Mouse (Mus musculus) midbrain, embryonic 10.5 days (tissue): ENCODE measurements around the gene Tmem184a. TPM values are rescaled to one million over a fixed set of nuclear protein-coding genes. Genes with fewer than 3 reads are reported as not detected.
A peak's percentile ranks its signal among the peaks of the same experiment; 100 is the strongest.

Source experiments
- DNase-seq: peaks from one replicate; pipeline ENCODE4 v3.0.0-alpha.2; 2017; ENCODE audit warnings: low spot score
- H3K27ac ChIP-seq: fragments of 300-500 bp; sonication (generic); replicated peaks from 2 replicates; pipeline ENCODE4 v1.5.1; 2016; ENCODE audit warnings: mild to moderate bottlenecking
- H3K27me3 ChIP-seq: fragments of 300-500 bp; sonication (generic); 2 replicates; pipeline ENCODE4 v1.6.1; 2016; ENCODE audit warnings: low read depth, mild to moderate bottlenecking; ENCODE audit not compliant: poor library complexity, severe bottlenecking
- H3K36me3 ChIP-seq: fragments of 300-500 bp; sonication (generic); 2 replicates; pipeline ENCODE4 v1.6.1; 2016; ENCODE audit warnings: mild to moderate bottlenecking, moderate library complexity
- H3K4me1 ChIP-seq: fragments of 300-500 bp; sonication (generic); 2 replicates; pipeline ENCODE4 v1.6.1; 2016
- H3K4me3 ChIP-seq: fragments of 300-500 bp; sonication (generic); 2 replicates; pipeline ENCODE4 v1.5.1; 2016; ENCODE audit warnings: mild to moderate bottlenecking, moderate library complexity
- H3K9me3 ChIP-seq: fragments of 300-500 bp; sonication (generic); replicated peaks from 2 replicates; pipeline ENCODE4 v1.6.1; 2016; ENCODE audit warnings: mild to moderate bottlenecking
- WGBS: fragments of 180-500 bp; shearing (Covaris S2); methylation state at CpG from one replicate; pipeline ENCODE4 v1.1.7; 2016; 5-methylcytosine and 5-hydroxymethylcytosine counted together
- polyA plus RNA-seq: library from polyadenylated mRNA; unstranded; fragments of >200 nt; fragmentation: Nextera tagmentation; extraction: Ambion mirVana; gene quantifications from 2 replicates; pipeline ENCODE4 v1.2.1, GENCODE M21; 2016

The Tmem184a gene
- polyA plus RNA-seq, 1 experiment from 2014 or later = 0.84 TPM

GRCm38 (mm10) chr5:139796900-139797299 lies 22.8 kb downstream of the Tmem184a start:
- Histone ChIP-seq H3K36me3 (peaks cover 27% of the 10 kb centered on the region), H3K27me3 (peaks cover 29% of the 10 kb centered on the region), H3K27ac (peak overlapping the region; percentile 88), H3K4me3 (peak overlapping the region; percentile 46), H3K9me3 (no peaks in the 10 kb centered on the region), H3K4me1 (peaks cover 78% of the 10 kb centered on the region)
- peak; percentile 54 for DNase-seq
- 31% methylated on average over 13 of the region's 13 CpGs for WGBS

GRCm38 (mm10) chr5:139796001-139796620 lies 23.6 kb downstream of the Tmem184a start:
- peaks cover 29% of the 10 kb centered on the region for H3K27me3 ChIP-seq
- 80% methylated on average over 9 of the region's 9 CpGs for WGBS
- peaks cover 21% of the 10 kb centered on the region for H3K36me3 ChIP-seq
- peaks cover 86% of the 10 kb centered on the region for H3K4me1 ChIP-seq
- no peak for DNase-seq
- no peaks in the 10 kb centered on the region for H3K9me3 ChIP-seq
- no peak overlapping the region for H3K4me3 ChIP-seq
- H3K27ac ChIP-seq = peak overlapping the region; percentile 88

- 0 out of 2 replicates have a peak overlapping the region, but pooled peaks have one; percentile 88 for H3K27ac ChIP-seq
Measured at GRCm38 (mm10) chr5:139794938-139795337, 24.8 kb downstream of the Tmem184a start.

GRCm38 (mm10) chr5:139794137-139794536 lies 25.6 kb downstream of the Tmem184a start:
- Histone ChIP-seq H3K9me3 (no peaks in the 10 kb centered on the region), H3K36me3 (peaks cover under 1% of the 10 kb centered on the region; the same call in 1 of the 2 replicates), H3K4me1 (peaks cover 81% of the 10 kb centered on the region), H3K27ac (no peak overlapping the region), H3K4me3 (no peak overlapping the region), H3K27me3 (peaks cover 26% of the 10 kb centered on the region)
- WGBS = 88% methylated on average over 5 of the region's 5 CpGs
- no peak for DNase-seq

More at GRCm38 (mm10) chr5:139794938-139795337, 24.8 kb downstream of the Tmem184a start:
- Histone ChIP-seq H3K36me3 (peaks cover 9% of the 10 kb centered on the region), H3K4me3 (no peak overlapping the region), H3K27me3 (peaks cover 26% of the 10 kb centered on the region), H3K4me1 (peaks cover 89% of the 10 kb centered on the region), H3K9me3 (no peaks in the 10 kb centered on the region)
- 76% methylated on average over 10 of the region's 10 CpGs for WGBS
- DNase-seq = no peak

- no peak overlapping the region for H3K27ac ChIP-seq
- peaks cover 26% of the 10 kb centered on the region for H3K27me3 ChIP-seq
- peak overlapping the region; percentile 93; the same call in 1 of the 2 replicates for H3K4me3 ChIP-seq
- no peaks in the 10 kb centered on the region for H3K9me3 ChIP-seq
- WGBS = 82% methylated on average over 11 of the region's 11 CpGs
- DNase-seq = no peak
- no peaks in the 10 kb centered on the region for H3K36me3 ChIP-seq
- peaks cover 75% of the 10 kb centered on the region for H3K4me1 ChIP-seq
Measured at GRCm38 (mm10) chr5:139793338-139794089, 26.2 kb downstream of the Tmem184a start.

GRCm38 (mm10) chr5:139792966-139793337 lies 26.8 kb downstream of the Tmem184a start:
- Histone ChIP-seq H3K36me3 (no peaks in the 10 kb centered on the region), H3K4me1 (peaks cover 70% of the 10 kb centered on the region), H3K27me3 (peaks cover 26% of the 10 kb centered on the region), H3K4me3 (peak overlapping the region; percentile 93; the same call in 1 of the 2 replicates), H3K27ac (no peak overlapping the region), H3K9me3 (no peaks in the 10 kb centered on the region)
- WGBS = 61% methylated on average over 3 of the region's 3 CpGs
- no peak for DNase-seq

GRCm38 (mm10) chr5:139792159-139792775 lies 27.4 kb downstream of the Tmem184a start:
- Histone ChIP-seq H3K36me3 (no peaks in the 10 kb centered on the region), H3K27ac (peak overlapping the region; percentile 82), H3K27me3 (peaks cover 26% of the 10 kb centered on the region), H3K4me3 (peak overlapping the region; percentile 93), H3K4me1 (peaks cover 63% of the 10 kb centered on the region), H3K9me3 (no peaks in the 10 kb centered on the region)
- 25% methylated on average over 11 of the region's 11 CpGs for WGBS
- no peak for DNase-seq

GRCm38 (mm10) chr5:139791227-139792158 lies 28.2 kb downstream of the Tmem184a start, which contains the start of gene Mafk:
Gene Mafk, plus strand, starts transcription at chr5:139791513.
- Histone ChIP-seq H3K4me1 (peaks cover 55% of the 10 kb centered on the region), H3K9me3 (no peaks in the 10 kb centered on the region), H3K27ac (peak within 1 kb of the TSS; percentile 82), H3K27me3 (peaks cover 26% of the 10 kb centered on the region), H3K4me3 (peak within 1 kb of the TSS; percentile 93), H3K36me3 (no peaks in the 10 kb centered on the region)
- peak; percentile 96 for DNase-seq
- under 1% methylated on average over 92 of the region's 92 CpGs for WGBS

- peaks cover 35% of the 10 kb centered on the region for H3K4me1 ChIP-seq
- no peaks in the 10 kb centered on the region for H3K36me3 ChIP-seq
- no peaks in the 10 kb centered on the region for H3K9me3 ChIP-seq
- H3K27ac ChIP-seq = no peak overlapping the region
- no peak for DNase-seq
- 60% methylated on average over 4 of the region's 4 CpGs for WGBS
- H3K27me3 ChIP-seq = peaks cover 12% of the 10 kb centered on the region; the same call in 1 of the 2 replicates
- no peak overlapping the region for H3K4me3 ChIP-seq
Measured at GRCm38 (mm10) chr5:139789466-139789865, 30.3 kb downstream of the Tmem184a start.

GRCm38 (mm10) chr5:139781406-139781805 lies 38.3 kb downstream of the Tmem184a start:
- Histone ChIP-seq H3K4me1 (no peaks in the 10 kb centered on the region), H3K36me3 (no peaks in the 10 kb centered on the region), H3K9me3 (no peaks in the 10 kb centered on the region), H3K4me3 (no peak overlapping the region), H3K27me3 (no peaks in the 10 kb centered on the region), H3K27ac (no peak overlapping the region)
- WGBS = 87% methylated on average over 8 of the region's 8 CpGs
- DNase-seq = no peak

- no peak for DNase-seq
- WGBS = 83% methylated on average over 5 of the region's 5 CpGs
- H3K4me1 ChIP-seq = peaks cover 13% of the 10 kb centered on the region
Measured at GRCm38 (mm10) chr5:139776966-139777365, 42.8 kb downstream of the Tmem184a start.

More at GRCm38 (mm10) chr5:139776966-139777365, 42.8 kb downstream of the Tmem184a start:
- H3K27me3 ChIP-seq = no peaks in the 10 kb centered on the region
- no peak overlapping the region for H3K27ac ChIP-seq
- H3K9me3 ChIP-seq = no peaks in the 10 kb centered on the region
- no peak overlapping the region for H3K4me3 ChIP-seq
- H3K36me3 ChIP-seq = peaks cover 23% of the 10 kb centered on the region
